Mouse (Mus musculus): ENCODE measurements around the gene Sec14l3.

GRCm38 (mm10) chr11:4123922-4124321 is 59.3 kb downstream of the Sec14l3 start:
- TF ChIP-seq CTCF (IDR thresholded peaks at IDR 0.05; ENCODE audit: extremely low read depth, insufficient read length, insufficient replicate concordance, low read depth, low read length) = peak; percentile 86; the same call in 1 of the 2 replicates
- no peak for TF ChIP-seq POLR2A (IDR thresholded peaks at IDR 0.05; ENCODE audit: low read depth, low read length)

Measured in small intestine, adult 2 months (tissue).